Mouse (Mus musculus): ENCODE measurements at regions not wholly inside any gene's neighbourhood (a gene's known extent, or its start where the extent isn't known, plus 50 kb on each side); places are given as distances from the start of the nearest gene placed in this dataset.

DNA sequence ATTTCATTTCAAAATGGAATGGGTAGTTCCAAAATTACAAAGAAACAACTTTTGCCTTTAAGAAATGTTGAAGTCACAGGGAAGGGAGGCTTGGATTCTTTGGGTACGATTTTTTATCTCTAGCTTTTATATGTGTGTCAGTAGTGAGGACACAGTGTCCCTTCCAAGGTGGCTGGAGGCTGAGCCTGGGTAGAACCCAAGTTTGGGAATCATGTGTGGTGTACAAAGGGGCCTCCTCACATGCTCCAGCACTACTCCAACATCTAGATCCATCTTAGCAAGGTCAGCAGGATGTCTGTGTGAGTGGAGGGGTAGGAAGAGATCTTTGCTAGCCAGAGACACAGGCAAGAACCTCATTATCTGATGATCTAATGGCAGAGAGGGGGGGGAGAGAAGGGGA is 134.5 kb upstream of the Tas2r119 start:
- TF ChIP-seq CTCF (IDR thresholded peaks at IDR 0.05; ENCODE audit: low read depth, low read length) (no peak), POLR2A (IDR thresholded peaks at IDR 0.05; ENCODE audit: extremely low read depth, insufficient read depth, low read length) (no peak)

Measured in liver, adult 2 months (tissue).